Mouse (Mus musculus): ENCODE data around the gene Tsku. TPM values are rescaled to one million over a fixed set of nuclear protein-coding genes. Genes with fewer than 3 reads are reported as not detected.

Tsku gene
- total RNA-seq, 2 experiments from 2014 or later = 6.3 to 7.1 TPM

- no peak for DNase-seq (ENCODE audit: low spot score in 2 of 2)
Observed at GRCm38 (mm10) chr7:98329651-98330374, 31.3 kb downstream of the Tsku start.

GRCm38 (mm10) chr7:98328311-98328710, 32.8 kb downstream of the Tsku start:
- DNase-seq (ENCODE audit: low spot score in 2 of 2) = no peak

- DNase-seq (ENCODE audit: low spot score in 2 of 2) = no peak
Observed at GRCm38 (mm10) chr7:98326051-98326450, 35.1 kb downstream of the Tsku start.

DNA sequence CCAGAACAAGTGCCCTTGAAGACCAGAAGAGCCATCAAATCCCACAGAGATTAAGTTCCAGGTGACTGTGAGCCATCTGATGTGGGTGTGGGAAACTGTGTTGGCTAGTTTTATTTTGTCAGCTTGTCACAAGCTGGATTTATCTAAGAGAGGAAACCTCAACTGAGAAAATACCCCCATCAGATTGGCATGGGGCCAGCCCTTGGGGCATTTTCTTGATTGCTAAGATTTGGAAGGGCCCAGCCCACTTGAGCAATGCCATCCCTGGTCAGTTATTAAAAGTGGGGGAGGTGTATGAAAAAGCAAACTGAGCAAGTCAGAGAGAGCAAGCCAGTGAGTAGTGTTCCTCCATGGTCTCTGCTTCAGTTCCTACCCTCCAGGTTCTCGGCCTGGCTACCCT, 36.9 kb downstream of the Tsku start:
- no peak for DNase-seq (ENCODE audit: low spot score in 2 of 2)

- peak in 1 of 2 experiments; percentile 34 for DNase-seq (ENCODE audit: low spot score in 2 of 2)
Observed at GRCm38 (mm10) chr7:98323288-98324019, 37.7 kb downstream of the Tsku start.

GRCm38 (mm10) chr7:98322415-98322814, 38.7 kb downstream of the Tsku start:
- DNase-seq (ENCODE audit: low spot score in 2 of 2) = no peak

DNA sequence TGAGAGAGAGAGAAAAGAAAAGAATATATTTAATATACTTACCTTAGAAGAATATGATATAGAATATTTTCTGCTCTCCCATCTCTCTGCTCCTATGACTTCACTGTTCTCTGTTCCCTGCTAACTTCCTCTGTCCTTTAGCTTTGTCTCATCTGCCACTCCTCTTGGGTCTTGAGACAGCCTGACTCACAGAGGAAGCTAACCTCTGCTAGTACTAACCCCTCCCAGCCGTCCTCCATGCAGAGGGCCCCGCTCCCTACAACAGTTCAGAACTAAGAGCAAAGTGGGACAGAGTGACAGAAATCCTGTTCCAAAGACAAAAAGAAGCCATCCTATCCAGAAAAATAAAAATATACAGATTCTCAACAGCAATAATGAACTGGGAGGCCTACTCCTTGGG, 40.0 kb downstream of the Tsku start, which contains the start of gene Acer3:
Acer3 (minus strand) TSS at position 126 of the 400 bp plus-strand sequence.
- no peak for DNase-seq (ENCODE audit: low spot score in 2 of 2)

- no peak for DNase-seq (ENCODE audit: low spot score in 2 of 2)
Observed at GRCm38 (mm10) chr7:98320006-98320556, 41.0 kb downstream of the Tsku start.

DNA sequence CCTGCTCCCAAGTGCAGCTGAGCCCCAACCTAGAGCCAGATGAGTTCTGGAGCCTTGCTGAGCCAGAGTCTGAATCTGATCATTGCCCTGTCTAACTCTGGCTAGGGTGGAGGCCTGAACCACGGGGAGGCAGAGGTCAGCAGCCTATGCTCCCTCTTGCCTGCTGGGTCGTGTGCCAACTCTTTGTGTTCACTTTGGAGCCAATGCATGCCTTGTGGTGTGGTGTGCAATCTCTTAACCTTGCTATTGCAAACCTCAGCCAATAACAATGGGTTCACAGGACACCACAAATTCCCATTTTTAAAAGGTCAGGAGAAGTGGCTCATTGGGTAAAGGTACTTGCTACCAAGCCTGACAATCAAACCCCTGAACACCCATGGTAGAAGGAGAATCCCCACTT, 44.6 kb downstream of the Tsku start:
- DNase-seq (ENCODE audit: low spot score in 2 of 2) = no peak

DNA sequence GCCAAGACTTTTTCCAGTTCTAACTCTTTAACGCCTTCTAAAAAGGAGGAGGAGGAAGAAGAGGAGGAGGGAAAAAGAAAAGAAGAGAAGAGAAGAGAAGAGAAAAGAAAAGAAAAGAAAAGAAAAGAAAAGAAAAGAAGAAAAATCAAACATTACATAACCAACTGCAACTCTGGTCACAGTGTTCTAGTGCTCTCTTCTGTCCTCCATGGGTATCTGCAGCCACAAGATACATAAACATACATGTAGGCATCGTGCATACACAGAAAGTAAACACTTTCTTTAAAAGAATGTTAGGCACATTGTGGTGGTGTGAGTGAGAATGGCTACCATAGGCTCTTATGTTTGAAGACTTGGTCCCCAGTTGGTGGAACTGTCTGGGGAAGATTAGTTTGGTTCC, 46.0 kb downstream of the Tsku start:
- no peak for DNase-seq (ENCODE audit: low spot score in 2 of 2)

GRCm38 (mm10) chr7:98312185-98312920, 48.8 kb downstream of the Tsku start:
- DNase-seq (ENCODE audit: low spot score in 2 of 2) = no peak

GRCm38 (mm10) chr7:98310266-98310665, 50.9 kb downstream of the Tsku start:
- DNase-seq (ENCODE audit: low spot score in 2 of 2) = no peak

DNA sequence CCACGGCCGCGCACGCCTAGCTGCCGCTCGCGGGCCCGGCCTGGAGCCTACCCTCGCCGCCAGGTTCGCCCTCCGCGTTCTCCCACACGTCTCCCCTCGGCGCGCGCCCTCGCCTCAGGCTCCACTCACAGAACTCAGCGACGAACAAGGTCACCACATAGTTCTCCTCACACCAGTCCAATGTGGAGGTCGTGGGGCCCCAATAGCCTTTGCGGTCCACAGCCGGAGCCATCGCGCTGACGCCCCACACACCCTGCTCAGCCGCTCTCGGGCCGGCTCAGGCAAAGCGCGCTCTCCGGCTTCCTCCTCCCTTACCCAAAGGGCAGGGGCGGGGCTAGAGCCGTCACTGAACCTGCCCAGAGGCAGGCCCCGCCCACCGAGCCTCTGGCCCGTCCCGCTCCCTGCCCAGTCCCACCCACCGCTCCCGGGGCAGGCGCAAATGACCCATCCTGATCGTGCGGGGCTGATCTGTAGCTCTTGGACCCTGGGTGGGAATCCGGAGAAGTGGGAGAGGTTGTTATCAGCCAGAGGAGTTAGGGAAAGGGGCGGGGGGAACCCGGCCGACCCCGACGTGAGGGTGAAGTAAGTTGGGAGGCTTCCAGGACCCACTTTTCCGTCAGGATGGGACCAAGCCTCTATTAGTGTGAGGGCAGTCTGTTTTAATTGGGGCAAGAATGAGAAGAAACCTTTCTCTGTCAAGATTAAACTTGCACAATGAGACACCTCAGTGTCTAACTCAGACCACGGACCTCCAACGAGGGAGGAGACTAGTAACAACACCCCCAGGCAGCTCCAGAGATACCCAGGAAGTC, 51.7 kb downstream of the Tsku start:
- peak; percentile 84 to 92 for DNase-seq (ENCODE audit: low spot score in 2 of 2)

DNA sequence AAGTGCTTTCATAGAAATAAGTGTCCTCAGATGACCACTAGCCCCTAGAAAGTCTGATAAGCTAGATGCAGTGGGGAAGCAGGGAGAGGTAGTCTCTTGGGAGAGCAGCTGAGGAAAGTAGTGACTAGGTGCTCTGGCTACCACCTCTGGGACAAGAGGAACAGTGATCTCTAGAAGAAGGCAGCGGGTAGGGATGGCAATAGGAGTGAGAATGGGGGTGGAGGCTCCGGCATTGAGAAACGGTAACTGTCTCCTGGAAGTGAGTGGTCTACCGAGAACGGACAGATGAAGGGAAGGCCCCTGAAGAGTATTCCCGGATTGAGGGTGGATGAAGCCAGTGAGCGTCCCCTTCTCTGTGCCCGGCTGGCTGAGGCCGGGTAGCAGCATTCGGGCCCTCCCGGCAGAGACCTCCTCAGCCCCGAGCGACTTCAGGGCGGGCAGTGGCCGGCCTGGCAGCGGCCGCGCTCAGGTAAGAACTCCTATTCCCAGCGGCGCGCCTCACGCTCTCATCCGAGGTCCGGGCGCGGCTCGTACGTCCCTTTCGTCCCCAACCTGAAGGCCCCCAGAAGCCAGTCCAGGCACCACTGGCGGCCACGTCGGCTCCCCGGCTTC, 52.4 kb downstream of the Tsku start:
- peak in 1 of 2 experiments; percentile 19 for DNase-seq (ENCODE audit: low spot score in 2 of 2)

DNA sequence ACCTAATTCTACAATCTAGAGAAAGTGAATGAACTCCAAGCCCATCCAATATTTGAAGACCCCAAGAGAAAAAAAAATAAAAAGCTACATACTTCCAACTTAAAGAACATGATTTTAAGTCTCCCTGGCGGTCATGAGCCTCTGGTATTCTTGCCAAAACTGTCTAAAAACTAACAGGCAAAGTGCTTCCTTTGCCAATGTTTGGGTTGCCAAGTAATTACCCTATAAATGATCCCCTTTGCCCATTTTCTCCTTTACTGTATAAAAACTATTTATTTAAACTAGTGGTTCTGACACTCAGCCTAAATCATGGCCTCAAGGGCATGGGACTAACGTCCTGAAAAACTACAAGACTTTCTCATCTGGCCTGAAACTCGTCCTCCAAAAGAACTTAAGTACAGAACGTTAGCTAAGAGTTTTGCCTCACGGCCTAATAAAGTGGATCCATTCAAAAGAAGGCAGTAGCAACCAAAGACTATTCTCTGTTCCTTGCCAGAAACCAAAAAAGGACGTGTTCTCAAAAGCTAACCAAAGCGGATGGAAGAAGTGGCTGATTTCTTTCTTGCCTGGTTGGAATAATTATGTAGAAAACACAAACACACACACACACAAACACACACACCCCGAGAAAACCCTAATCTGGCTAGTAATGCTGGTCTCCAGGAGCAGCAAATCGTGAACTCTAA, 53.1 kb downstream of the Tsku start:
- no peak for DNase-seq (ENCODE audit: low spot score in 2 of 2)

GRCm38 (mm10) chr7:98307411-98307810, 53.7 kb downstream of the Tsku start:
- DNase-seq (ENCODE audit: low spot score in 2 of 2) = no peak

All from layer of hippocampus, postnatal 10 days (tissue).